Mouse (Mus musculus) right cerebral cortex, postnatal 10 days (tissue): ENCODE data around the gene Haao.

Experiments used
- DNase-seq, 2 experiments: peaks; one replicate each; pipeline ENCODE4 v3.0.0; 2021; ENCODE audit warnings: low spot score in 2 of 2

Haao gene

GRCm38 (mm10) chr17:83786418-83786817 is 61.3 kb downstream of the Haao start:
- no peak for DNase-seq

GRCm38 (mm10) chr17:83782740-83783139 is 65.0 kb downstream of the Haao start:
- peak; percentile 69 to 86 for DNase-seq
